Mouse (Mus musculus): ENCODE data around the gene A030005K14Rik. TPM values are rescaled to one million over a fixed set of nuclear protein-coding genes. Genes with fewer than 3 reads are reported as not detected.

The A030005K14Rik gene
- polyA plus RNA-seq, 1 experiment from 2014 or later, result not detected

DNA sequence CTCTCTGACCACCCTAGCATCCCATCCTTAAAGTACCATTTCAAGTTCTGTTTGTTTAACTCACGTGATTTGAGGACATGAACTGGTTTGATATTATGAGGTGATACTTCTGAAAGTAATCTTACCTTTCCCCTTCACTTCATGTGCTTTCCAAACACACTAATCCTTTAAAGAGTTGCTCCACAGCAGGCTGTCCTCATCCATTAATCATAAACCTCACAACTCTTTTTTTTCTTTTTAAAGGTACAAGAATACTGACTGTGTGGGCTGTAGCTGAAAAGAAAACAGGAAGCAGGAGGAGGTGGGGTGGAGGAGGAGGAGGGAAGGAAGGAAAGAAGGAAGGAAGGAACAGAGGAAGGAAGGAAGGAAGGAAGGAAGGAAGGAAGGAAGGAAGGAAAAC is 27.2 kb downstream of the A030005K14Rik start:
- no peaks in the 10 kb centered on the region for H3K4me1 ChIP-seq
- no peak overlapping the region for H3K4me3 ChIP-seq
- H3K4me2 ChIP-seq (replicated peaks), result no peak overlapping the region
- ATAC-seq (ENCODE audit: insufficient number of reproducible peaks, insufficient read depth, low FRiP score, low TSS enrichment), result no peak
- H3K27ac ChIP-seq, result no peak overlapping the region
- H3K9ac ChIP-seq, result no peak overlapping the region
- no peaks in the 10 kb centered on the region for H3K36me3 ChIP-seq
- no peaks in the 10 kb centered on the region for H3K9me3 ChIP-seq
- 54% methylated on average over 1 of the region's 1 CpGs for WGBS
- H3K27me3 ChIP-seq, result no peaks in the 10 kb centered on the region

- no peak overlapping the region for H3K9ac ChIP-seq
- ATAC-seq (ENCODE audit: insufficient number of reproducible peaks, insufficient read depth, low FRiP score, low TSS enrichment), result no peak
- no peak overlapping the region for H3K27ac ChIP-seq
- no peak overlapping the region for H3K4me2 ChIP-seq (replicated peaks)
- H3K9me3 ChIP-seq, result no peaks in the 10 kb centered on the region
- H3K27me3 ChIP-seq, result no peaks in the 10 kb centered on the region
- no peaks in the 10 kb centered on the region for H3K4me1 ChIP-seq
- 61% methylated on average over 1 of the region's 1 CpGs for WGBS
- H3K4me3 ChIP-seq, result no peak overlapping the region
- no peaks in the 10 kb centered on the region for H3K36me3 ChIP-seq
Observed at GRCm38 (mm10) chr1:83016556-83016955, 42.6 kb downstream of the A030005K14Rik start.

DNA sequence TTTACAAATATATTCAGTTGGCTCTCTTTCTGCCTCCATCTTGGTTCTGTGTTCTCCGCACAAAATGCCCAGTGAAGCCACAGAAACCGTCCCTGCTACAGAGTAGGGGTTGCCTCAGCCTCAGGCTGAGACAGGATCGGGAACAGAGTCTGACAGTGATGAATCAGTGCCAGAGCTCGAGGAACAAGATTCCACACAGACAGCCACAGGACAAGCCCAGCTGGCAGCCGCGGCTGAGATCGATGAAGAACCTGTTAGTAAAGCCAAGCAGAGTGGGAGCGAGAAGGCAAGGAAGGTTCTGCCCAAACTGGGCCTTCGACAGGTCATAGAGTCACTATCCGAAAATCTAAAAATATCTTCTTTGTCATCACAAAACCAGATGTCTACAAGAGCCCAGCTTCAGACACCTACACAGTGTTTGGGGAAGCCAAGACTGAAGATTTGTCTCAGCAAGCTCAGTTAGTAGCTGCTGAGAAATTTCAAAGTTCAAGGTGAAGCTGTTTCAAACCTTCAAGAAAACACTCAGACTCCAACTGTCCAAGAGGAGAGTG is 43.8 kb downstream of the A030005K14Rik start:
- Histone ChIP-seq H3K36me3 (no peaks in the 10 kb centered on the region), H3K9me3 (no peaks in the 10 kb centered on the region), H3K4me1 (no peaks in the 10 kb centered on the region), H3K27me3 (no peaks in the 10 kb centered on the region), H3K4me3 (no peak overlapping the region), H3K9ac (no peak overlapping the region), H3K27ac (no peak overlapping the region), H3K4me2 (replicated peaks) (no peak overlapping the region)
- no peak for ATAC-seq (ENCODE audit: insufficient number of reproducible peaks, insufficient read depth, low FRiP score, low TSS enrichment)
- WGBS, result 77% methylated on average over 10 of the region's 10 CpGs

GRCm38 (mm10) chr1:83014477-83014876 is 44.7 kb downstream of the A030005K14Rik start:
- Histone ChIP-seq H3K9me3 (no peaks in the 10 kb centered on the region), H3K4me1 (no peaks in the 10 kb centered on the region), H3K4me3 (no peak overlapping the region), H3K27ac (no peak overlapping the region), H3K27me3 (no peaks in the 10 kb centered on the region), H3K4me2 (replicated peaks) (no peak overlapping the region), H3K9ac (no peak overlapping the region), H3K36me3 (no peaks in the 10 kb centered on the region)
- no peak for ATAC-seq (ENCODE audit: insufficient number of reproducible peaks, insufficient read depth, low FRiP score, low TSS enrichment)
- WGBS, result 95% methylated on average over 3 of the region's 3 CpGs

Other genes with a start within 250 kb of the A030005K14Rik start
- gene Agfg1, start 219.9 kb downstream of the A030005K14Rik start, polyA plus RNA-seq (2016; fragmentation: Nextera tagmentation; extraction: Ambion mirVana), result 38.9 and 39.5 TPM in 2 replicates
- gene A030005L19Rik, start 146.1 kb downstream of the A030005K14Rik start, polyA plus RNA-seq (2016; fragmentation: Nextera tagmentation; extraction: Ambion mirVana), result 0.39 TPM in 1 of 2 replicates, not detected in the other
- not detected in 2 replicates for gene A030014E15Rik, start 134.5 kb downstream of the A030005K14Rik start, polyA plus RNA-seq (2016; fragmentation: Nextera tagmentation; extraction: Ambion mirVana)
- gene Gm6217, start 128.0 kb downstream of the A030005K14Rik start, polyA plus RNA-seq (2016; fragmentation: Nextera tagmentation; extraction: Ambion mirVana), result not detected in 2 replicates
- not detected in 2 replicates for gene A030003K21Rik, start 116.0 kb downstream of the A030005K14Rik start, polyA plus RNA-seq (2016; fragmentation: Nextera tagmentation; extraction: Ambion mirVana)
- gene Gm7544, start 103.4 kb downstream of the A030005K14Rik start, polyA plus RNA-seq (2016; fragmentation: Nextera tagmentation; extraction: Ambion mirVana), result not detected in 2 replicates
- gene Gm47955, start 99.1 kb downstream of the A030005K14Rik start, polyA plus RNA-seq (2016; fragmentation: Nextera tagmentation; extraction: Ambion mirVana), result not detected in 2 replicates
- gene Gm47959, start 58.8 kb downstream of the A030005K14Rik start, polyA plus RNA-seq (2016; fragmentation: Nextera tagmentation; extraction: Ambion mirVana), result not detected in 2 replicates
- 0.20 and 0.32 TPM in 2 replicates for gene Slc19a3, start 20.9 kb downstream of the A030005K14Rik start, polyA plus RNA-seq (2016; fragmentation: Nextera tagmentation; extraction: Ambion mirVana)
- gene Krtap28-10, start 16.9 kb downstream of the A030005K14Rik start, polyA plus RNA-seq (2016; fragmentation: Nextera tagmentation; extraction: Ambion mirVana), result not detected in 2 replicates
- not detected in 2 replicates for gene Gm47969, start 14.4 kb downstream of the A030005K14Rik start, polyA plus RNA-seq (2016; fragmentation: Nextera tagmentation; extraction: Ambion mirVana)
- gene Krtap28-13, start 1.6 kb upstream of the A030005K14Rik start, polyA plus RNA-seq (2016; fragmentation: Nextera tagmentation; extraction: Ambion mirVana), result not detected in 2 replicates
- gene Ccl20, start 57.4 kb upstream of the A030005K14Rik start, polyA plus RNA-seq (2016; fragmentation: Nextera tagmentation; extraction: Ambion mirVana), result 0.22 TPM in 1 of 2 replicates, not detected in the other
- 0.12 TPM in 1 of 2 replicates, not detected in the other for gene Daw1, start 100.4 kb upstream of the A030005K14Rik start, polyA plus RNA-seq (2016; fragmentation: Nextera tagmentation; extraction: Ambion mirVana)

Data from embryonic facial prominence, embryonic 12.5 days (tissue).